In genomic region chr3:130129635-130130206, GRCm38 (mm10) we compare ENCODE assay signal across 9 mouse cellular contexts. TPM values are rescaled to one million over a fixed set of nuclear protein-coding genes. Genes with fewer than 3 reads are reported as not detected.
DNase-seq lines count a peak whose midpoint lies in the region; ATAC-seq and TF ChIP-seq lines count a peak whose summit lies in the region.
"Had no signal": no experiment of that assay in that cellular context is flagged by ENCODE, and none has a peak within 500 bp of the region (broad histone marks: within the 10 kb centered on the region; RNA-seq: fewer than 3 reads in every experiment).

No protein-coding gene starts in this region.

- peaks cover 3% of the 10 kb centered on the region; the same call in 1 of the 2 replicates for H3K4me1 ChIP-seq in testis, adult 2 months (ENCODE audit: control insufficient read depth, insufficient read depth, low read length)
- no peaks in the 10 kb centered on the region for H3K4me1 ChIP-seq in stomach, postnatal 0 days (replicated peaks; ENCODE audit: control insufficient read depth, insufficient read depth)
- H3K4me1 ChIP-seq: liver, embryonic 13.5 days had no signal

- H3K9me3 ChIP-seq in stomach, postnatal 0 days (ENCODE audit: control insufficient read depth, low read length): no peaks in the 10 kb centered on the region
- H3K9me3 ChIP-seq: liver, embryonic 13.5 days had no signal

- no peaks in the 10 kb centered on the region for H3K27me3 ChIP-seq in testis, adult 2 months (ENCODE audit: control insufficient read depth, insufficient read depth, low read length)
- H3K27me3 ChIP-seq in stomach, postnatal 0 days (ENCODE audit: control insufficient read depth, insufficient read depth, low read length): no peaks in the 10 kb centered on the region
- H3K27me3 ChIP-seq: liver, embryonic 13.5 days had no signal

- peak; percentile 21; the same call in 1 of the 2 replicates for TF ChIP-seq CTCF in testis, adult 2 months (IDR thresholded peaks at IDR 0.05; ENCODE audit: control insufficient read depth, insufficient read depth, insufficient replicate concordance, low read depth, low read length)
- TF ChIP-seq CTCF in stomach, postnatal 0 days (IDR thresholded peaks at IDR 0.05; ENCODE audit: low read depth): peak; percentile 70

- no peak overlapping the region for H3K27ac ChIP-seq in testis, adult 2 months (ENCODE audit: control insufficient read depth, insufficient read depth, low read depth, low read length)
- H3K27ac ChIP-seq in stomach, postnatal 0 days (replicated peaks): no peak overlapping the region
- H3K27ac ChIP-seq: liver, embryonic 13.5 days had no signal

- peak; percentile 4 to 11 for DNase-seq in adrenal gland, postnatal 36 days
- DNase-seq in adrenal gland, adult 2 months: no peak
- DNase-seq in kidney, postnatal 10 days: peak; percentile 27
- DNase-seq in kidney, adult 11 months: no peak
- no peak for DNase-seq in testis, postnatal 10 days (ENCODE audit: low spot score)
- no peak for DNase-seq in stomach, postnatal 0 days (ENCODE audit: low spot score)
- no peak for DNase-seq in neural tube, embryonic 10.5 days (ENCODE audit: extremely low spot score, low spot score)
- DNase-seq: liver, embryonic 13.5 days had no signal

- no peaks in the 10 kb centered on the region for H3K36me3 ChIP-seq in testis, adult 2 months (ENCODE audit: control insufficient read depth, insufficient read depth, low read length)
- no peaks in the 10 kb centered on the region for H3K36me3 ChIP-seq in stomach, postnatal 0 days (ENCODE audit: control insufficient read depth, insufficient read depth, low read length)
- H3K36me3 ChIP-seq: liver, embryonic 13.5 days had no signal

- H3K4me3 ChIP-seq in testis, adult 2 months (ENCODE audit: control insufficient read depth, low read depth, low read length): no peak overlapping the region
- H3K4me3 ChIP-seq in stomach, postnatal 0 days (ENCODE audit: low read depth, low read length): no peak overlapping the region
- H3K4me3 ChIP-seq: liver, embryonic 13.5 days had no signal

- TF ChIP-seq EP300 in stomach, postnatal 0 days (optimal IDR thresholded peaks at IDR 0.05): no peak

- no peak overlapping the region for H3K4me2 ChIP-seq in stomach, postnatal 0 days (replicated peaks; ENCODE audit: low read depth)
- H3K4me2 ChIP-seq: liver, embryonic 13.5 days had no signal

- H3K9ac ChIP-seq in stomach, postnatal 0 days (ENCODE audit: low read length): no peak overlapping the region
- H3K9ac ChIP-seq: liver, embryonic 13.5 days had no signal

- no peak for TF ChIP-seq POLR2A in testis, adult 2 months (IDR thresholded peaks at IDR 0.05; ENCODE audit: control insufficient read depth, low read depth, low read length)

- WGBS in stomach, postnatal 0 days: 41% methylated on average over 10 of the region's 10 CpGs

- no peak for ATAC-seq in stomach, postnatal 0 days (ENCODE audit: low FRiP score, low TSS enrichment)

RNA-seq across cellular contexts. Expression of gene Col25a1, which starts 1.6 kb away (rescaled TPM):
- total RNA-seq in adrenal gland, postnatal 36 days (2021): 1 to 10 TPM; 2.7 to 9.2 TPM
- total RNA-seq in adrenal gland, adult 2 months (2021): 1 to 10 TPM; 3.5 to 4.5 TPM
- polyA plus RNA-seq in adrenal gland, adult 2 months (2012; rRNA removed): 0.18 and 0.43 TPM in 2 replicates
- polyA plus RNA-seq in testis, adult 2 months (2012; rRNA removed): 1.5 and 1.9 TPM in 2 replicates
- polyA plus RNA-seq in stomach, postnatal 0 days (2015; fragmentation: Nextera tagmentation; extraction: Ambion mirVana): 1.3 and 1.5 TPM in 2 replicates

Comparison
In these comparisons a context has a peak if more than half of its experiments do, and no peak if none do; other contexts are left out.
1. DNase-seq: peak in adrenal gland, postnatal 36 days (2 of 2) and kidney, postnatal 10 days (single experiment); none in adrenal gland, adult 2 months (single experiment), kidney, adult 11 months (single experiment), testis, postnatal 10 days (single experiment), stomach, postnatal 0 days (single experiment) and neural tube, embryonic 10.5 days (single experiment).